Mouse (Mus musculus) forebrain, embryonic 15.5 days (tissue): ENCODE data around the gene Kif1bp. TPM values are rescaled to one million over a fixed set of nuclear protein-coding genes. Genes with fewer than 3 reads are reported as not detected.

Experiments used
- ATAC-seq: fragments of 200-750 bp; cut with Nextera tagmentation; replicated peaks from 2 replicates; pipeline ENCODE4 v1.8.0; 2017; ENCODE audit warnings: mild to moderate bottlenecking, moderate TSS enrichment, moderate library complexity
- H3K27ac ChIP-seq: fragments of 300-500 bp; sonication (generic); replicated peaks from 2 replicates; pipeline ENCODE4 v1.5.1; 2015; ENCODE audit warnings: mild to moderate bottlenecking, inconsistent platforms
- H3K27me3 ChIP-seq: fragments of 300-500 bp; sonication (generic); 2 replicates; pipeline ENCODE4 v1.6.1; 2015; ENCODE audit warnings: inconsistent platforms
- H3K36me3 ChIP-seq: fragments of 300-500 bp; sonication (generic); 2 replicates; pipeline ENCODE4 v1.6.1; 2015; ENCODE audit warnings: mild to moderate bottlenecking, inconsistent platforms
- H3K4me1 ChIP-seq: fragments of 300-500 bp; sonication (generic); 2 replicates; pipeline ENCODE4 v1.6.1; 2015; ENCODE audit warnings: inconsistent platforms
- H3K4me2 ChIP-seq: fragments of 300-500 bp; sonication (generic); replicated peaks from 2 replicates; pipeline ENCODE4 v1.6.1; 2015; ENCODE audit warnings: mild to moderate bottlenecking, inconsistent platforms
- H3K4me3 ChIP-seq: fragments of 300-500 bp; sonication (generic); 2 replicates; pipeline ENCODE4 v1.5.1; 2015; ENCODE audit warnings: mild to moderate bottlenecking, inconsistent platforms
- H3K9ac ChIP-seq: fragments of 300-500 bp; sonication (generic); replicated peaks from 2 replicates; pipeline ENCODE4 v1.6.1; 2015; ENCODE audit warnings: mild to moderate bottlenecking, inconsistent platforms
- H3K9me3 ChIP-seq: fragments of 300-500 bp; sonication (generic); 2 replicates; pipeline ENCODE4 v1.6.1; 2016; ENCODE audit warnings: inconsistent platforms
- WGBS: fragments of 180-500 bp; shearing (Covaris S2); methylation state at CpG from one replicate; pipeline ENCODE4 v1.1.7; 2015; ENCODE audit warnings: mixed read lengths; 5-methylcytosine and 5-hydroxymethylcytosine counted together
- polyA plus RNA-seq: library from polyadenylated mRNA; unstranded; fragments of >200 nt; fragmentation: Nextera tagmentation; extraction: Ambion mirVana; gene quantifications from 2 replicates; pipeline ENCODE4 v1.2.1, GENCODE M21; 2015

The Kif1bp gene
- polyA plus RNA-seq, 1 experiment from 2014 or later, result 76.0 TPM

- H3K4me1 ChIP-seq, result no peaks in the 10 kb centered on the region
- H3K9ac ChIP-seq, result no peak within 1 kb of the TSS
- H3K27me3 ChIP-seq, result no peaks in the 10 kb centered on the region
- no peak within 1 kb of the TSS for H3K4me2 ChIP-seq
- WGBS, result 89% methylated on average over 14 of the region's 14 CpGs
- no peaks in the 10 kb centered on the region for H3K9me3 ChIP-seq
- no peak within 1 kb of the TSS for H3K27ac ChIP-seq
- no peaks in the 10 kb centered on the region for H3K36me3 ChIP-seq
- no peak for ATAC-seq
- no peak within 1 kb of the TSS for H3K4me3 ChIP-seq
These were observed 50.9 kb downstream of the Kif1bp start, which contains the start of gene Srgn for GRCm38 (mm10) chr10:62527351-62527750. Gene Srgn (minus strand): TSS chr10:62527451.

- no peak overlapping the region for H3K4me2 ChIP-seq
- no peak overlapping the region for H3K4me3 ChIP-seq
- 72% methylated on average over 7 of the region's 7 CpGs for WGBS
- no peaks in the 10 kb centered on the region for H3K9me3 ChIP-seq
- no peak overlapping the region for H3K27ac ChIP-seq
- ATAC-seq, result no peak
- no peaks in the 10 kb centered on the region for H3K4me1 ChIP-seq
- no peak overlapping the region for H3K9ac ChIP-seq
- no peaks in the 10 kb centered on the region for H3K36me3 ChIP-seq
- H3K27me3 ChIP-seq, result no peaks in the 10 kb centered on the region
These were observed 55.8 kb downstream of the Kif1bp start for GRCm38 (mm10) chr10:62522346-62522950.

DNA sequence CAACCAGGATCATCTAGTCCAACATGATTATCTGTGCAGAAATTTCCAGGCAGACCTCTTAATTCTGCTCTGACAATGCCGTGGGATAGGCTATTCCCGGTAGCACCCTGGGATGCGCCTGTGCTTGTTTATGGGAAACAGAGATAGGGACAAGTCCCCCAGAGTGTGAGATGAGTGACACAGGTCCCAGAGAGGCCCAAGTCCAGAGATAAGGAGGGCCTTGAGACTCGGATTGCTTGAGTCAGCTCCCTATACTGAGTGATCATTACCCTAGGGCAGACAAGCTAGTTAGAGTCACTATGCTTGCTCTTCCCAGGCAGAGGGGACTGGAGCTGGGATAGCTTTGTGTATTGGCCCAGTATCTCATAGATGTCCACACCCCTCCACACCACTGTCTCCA, 56.5 kb downstream of the Kif1bp start:
- H3K4me1 ChIP-seq, result no peaks in the 10 kb centered on the region
- 79% methylated on average over 4 of the region's 4 CpGs for WGBS
- no peak overlapping the region for H3K4me3 ChIP-seq
- H3K9ac ChIP-seq, result no peak overlapping the region
- ATAC-seq, result no peak
- no peaks in the 10 kb centered on the region for H3K9me3 ChIP-seq
- H3K4me2 ChIP-seq, result no peak overlapping the region
- no peaks in the 10 kb centered on the region for H3K27me3 ChIP-seq
- no peak overlapping the region for H3K27ac ChIP-seq
- H3K36me3 ChIP-seq, result no peaks in the 10 kb centered on the region

GRCm38 (mm10) chr10:62520911-62521310, 57.3 kb downstream of the Kif1bp start:
- no peaks in the 10 kb centered on the region for H3K9me3 ChIP-seq
- no peak for ATAC-seq

GRCm38 (mm10) chr10:62517511-62517910, 60.7 kb downstream of the Kif1bp start:
- WGBS, result 90% methylated on average over 6 of the region's 6 CpGs
- Histone ChIP-seq H3K27me3 (no peaks in the 10 kb centered on the region), H3K9me3 (no peaks in the 10 kb centered on the region), H3K27ac (no peak overlapping the region), H3K9ac (no peak overlapping the region), H3K36me3 (no peaks in the 10 kb centered on the region), H3K4me3 (no peak overlapping the region), H3K4me1 (no peaks in the 10 kb centered on the region), H3K4me2 (no peak overlapping the region)
- no peak for ATAC-seq

More at GRCm38 (mm10) chr10:62520911-62521310, 57.3 kb downstream of the Kif1bp start:
- Histone ChIP-seq H3K4me3 (no peak overlapping the region), H3K27me3 (no peaks in the 10 kb centered on the region), H3K27ac (no peak overlapping the region), H3K4me2 (no peak overlapping the region), H3K9ac (no peak overlapping the region), H3K36me3 (no peaks in the 10 kb centered on the region), H3K4me1 (no peaks in the 10 kb centered on the region)
- 62% methylated on average over 2 of the region's 2 CpGs for WGBS

DNA sequence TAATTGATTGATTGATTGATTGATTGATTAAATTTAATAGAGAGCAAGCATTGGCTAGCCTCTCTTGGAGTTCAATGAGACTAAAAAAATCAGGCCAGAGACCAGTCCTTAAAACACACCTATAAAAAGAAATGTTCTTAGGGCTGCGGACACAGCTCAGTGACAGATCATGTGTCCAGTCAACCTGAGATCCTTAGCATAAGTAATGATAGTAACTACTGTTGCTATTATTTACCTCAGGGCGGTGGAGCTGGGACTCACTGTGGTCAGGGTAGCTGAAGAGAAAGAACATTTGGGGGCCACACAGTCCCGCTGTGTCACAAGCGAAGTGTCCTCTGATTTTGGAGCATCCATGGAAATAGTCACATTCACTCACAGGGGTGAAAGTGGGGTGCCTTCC, 65.4 kb downstream of the Kif1bp start:
- Histone ChIP-seq H3K4me3 (no peak overlapping the region), H3K36me3 (no peaks in the 10 kb centered on the region), H3K27me3 (0 out of 2 replicates have a peak, but pooled peaks cover 3% of the 10 kb centered on the region), H3K9me3 (no peaks in the 10 kb centered on the region), H3K4me2 (no peak overlapping the region), H3K4me1 (peaks cover 3% of the 10 kb centered on the region; the same call in 1 of the 2 replicates), H3K9ac (no peak overlapping the region), H3K27ac (no peak overlapping the region)
- 99% methylated on average over 4 of the region's 4 CpGs for WGBS
- ATAC-seq, result no peak

DNA sequence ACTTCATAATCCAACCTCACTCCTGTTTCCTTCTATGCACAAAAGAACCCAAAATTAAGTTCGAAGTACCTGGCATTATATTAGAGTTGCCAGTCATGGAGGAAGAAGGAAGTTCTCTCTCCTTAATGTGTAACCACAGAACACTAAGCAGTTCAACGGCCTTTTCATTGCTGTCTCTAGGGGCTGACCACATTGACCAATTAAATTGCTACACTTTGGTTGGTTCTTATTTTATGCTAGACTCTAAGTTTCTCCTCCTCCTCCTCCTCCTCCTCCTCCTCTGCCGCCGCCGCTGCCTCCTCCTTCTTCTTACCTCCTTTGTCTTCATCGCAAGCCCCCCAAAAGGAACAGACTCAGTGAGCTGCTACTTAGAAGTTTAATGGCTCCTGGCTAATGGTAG, 66.7 kb downstream of the Kif1bp start:
- H3K36me3 ChIP-seq, result no peaks in the 10 kb centered on the region
- no peak overlapping the region for H3K4me3 ChIP-seq
- H3K27me3 ChIP-seq, result peaks cover 9% of the 10 kb centered on the region; the same call in 1 of the 2 replicates
- no peak overlapping the region for H3K4me2 ChIP-seq
- peaks cover 3% of the 10 kb centered on the region; the same call in 1 of the 2 replicates for H3K4me1 ChIP-seq
- H3K9me3 ChIP-seq, result no peaks in the 10 kb centered on the region
- no peak overlapping the region for H3K9ac ChIP-seq
- no peak overlapping the region for H3K27ac ChIP-seq
- no peak for ATAC-seq
- WGBS, result 75% methylated on average over 6 of the region's 6 CpGs

GRCm38 (mm10) chr10:62509032-62509656, 69.1 kb downstream of the Kif1bp start:
- no peak overlapping the region for H3K27ac ChIP-seq
- WGBS, result 70% methylated on average over 11 of the region's 11 CpGs
- H3K36me3 ChIP-seq, result no peaks in the 10 kb centered on the region
- no peak overlapping the region for H3K4me3 ChIP-seq
- no peak overlapping the region for H3K9ac ChIP-seq
- H3K4me2 ChIP-seq, result no peak overlapping the region
- H3K9me3 ChIP-seq, result no peaks in the 10 kb centered on the region
- peaks cover 3% of the 10 kb centered on the region; the same call in 1 of the 2 replicates for H3K4me1 ChIP-seq
- peaks cover 9% of the 10 kb centered on the region; the same call in 1 of the 2 replicates for H3K27me3 ChIP-seq
- ATAC-seq, result no peak

DNA sequence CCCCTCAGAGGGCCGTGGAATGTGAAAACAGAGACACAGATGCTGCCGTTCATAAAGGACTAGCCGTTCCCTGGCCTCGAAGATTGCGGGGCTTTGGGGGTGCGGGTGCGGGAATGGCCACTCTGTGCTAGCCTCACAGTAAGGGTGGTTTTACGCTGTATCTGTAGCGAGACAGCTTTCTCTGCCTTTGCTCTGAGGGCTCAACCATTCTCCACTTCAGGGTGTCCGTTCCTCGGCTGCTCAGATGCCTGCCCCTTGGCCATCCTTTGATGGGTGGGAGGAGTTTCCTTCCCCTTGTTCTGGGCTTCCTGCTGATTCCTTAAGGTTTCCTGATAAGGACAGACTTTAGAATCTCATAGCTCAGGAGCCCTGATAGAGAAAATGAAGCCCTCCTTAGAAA, 69.8 kb downstream of the Kif1bp start:
- peaks cover 3% of the 10 kb centered on the region; the same call in 1 of the 2 replicates for H3K4me1 ChIP-seq
- H3K4me3 ChIP-seq, result peak overlapping the region; percentile 13; the same call in 1 of the 2 replicates
- ATAC-seq, result no peak
- H3K27ac ChIP-seq, result no peak overlapping the region
- H3K36me3 ChIP-seq, result no peaks in the 10 kb centered on the region
- H3K9ac ChIP-seq, result no peak overlapping the region
- peak overlapping the region; percentile 32; the same call in 1 of the 2 replicates for H3K4me2 ChIP-seq
- no peaks in the 10 kb centered on the region for H3K9me3 ChIP-seq
- H3K27me3 ChIP-seq, result peaks cover 9% of the 10 kb centered on the region; the same call in 1 of the 2 replicates
- WGBS, result 14% methylated on average over 11 of the region's 11 CpGs

- H3K9ac ChIP-seq, result no peak overlapping the region; the same call in 1 of the 2 replicates
These were observed 70.5 kb downstream of the Kif1bp start for GRCm38 (mm10) chr10:62507591-62508308.

GRCm38 (mm10) chr10:62507071-62507470, 71.2 kb downstream of the Kif1bp start:
- no peak overlapping the region for H3K9ac ChIP-seq
- H3K27ac ChIP-seq, result no peak overlapping the region
- H3K4me2 ChIP-seq, result no peak overlapping the region
- H3K4me3 ChIP-seq, result no peak overlapping the region
- 88% methylated on average over 4 of the region's 4 CpGs for WGBS
- peaks cover 3% of the 10 kb centered on the region; the same call in 1 of the 2 replicates for H3K4me1 ChIP-seq
- no peaks in the 10 kb centered on the region for H3K36me3 ChIP-seq
- ATAC-seq, result no peak
- H3K27me3 ChIP-seq, result peaks cover 9% of the 10 kb centered on the region; the same call in 1 of the 2 replicates
- H3K9me3 ChIP-seq, result no peaks in the 10 kb centered on the region

More at GRCm38 (mm10) chr10:62507591-62508308, 70.5 kb downstream of the Kif1bp start:
- ATAC-seq, result no peak
- H3K9me3 ChIP-seq, result no peaks in the 10 kb centered on the region
- H3K27ac ChIP-seq, result no peak overlapping the region
- H3K36me3 ChIP-seq, result no peaks in the 10 kb centered on the region
- peaks cover 9% of the 10 kb centered on the region; the same call in 1 of the 2 replicates for H3K27me3 ChIP-seq
- 16% methylated on average over 18 of the region's 18 CpGs for WGBS
- H3K4me2 ChIP-seq, result peak overlapping the region; percentile 32; the same call in 1 of the 2 replicates
- peaks cover 3% of the 10 kb centered on the region; the same call in 1 of the 2 replicates for H3K4me1 ChIP-seq
- peak overlapping the region; percentile 13; the same call in 1 of the 2 replicates for H3K4me3 ChIP-seq
